17 mouse cellular contexts compared by ENCODE assay signal in genomic region chr17:65604315-65604714, GRCm38 (mm10). TPM values are rescaled to one million over a fixed set of nuclear protein-coding genes. Genes with fewer than 3 reads are reported as not detected.
A peak's percentile ranks its signal among the peaks of the same experiment; 100 is the strongest.
DNase-seq lines count a peak whose midpoint lies in the region; ATAC-seq lines count a peak whose summit lies in the region.
"Had no signal": no experiment of that assay in that cellular context is flagged by ENCODE, and none has a peak within 500 bp of the region (broad histone marks: within the 10 kb centered on the region; RNA-seq: fewer than 3 reads in every experiment).

No protein-coding gene starts in this region.

- peaks cover 84% of the 10 kb centered on the region for H3K4me1 ChIP-seq in megakaryocyte, embryonic 14.5 days

- peak; percentile 56 to 60 for ATAC-seq in hematopoietic stem cell, adult 5-6 weeks (replicated peaks in 1 of 2; ENCODE audit: insufficient read depth in 1 of 2, low FRiP score in 2 of 2, low TSS enrichment in 1 of 2, low read depth in 1 of 2, poor library complexity in 2 of 2, severe bottlenecking in 2 of 2)
- ATAC-seq: forebrain, embryonic 15.5 days had no signal

- peak; percentile 84 for DNase-seq in 416B (ENCODE audit: low read depth)
- DNase-seq in CD4-positive helper T cell, adult 2 months (ENCODE audit: low read depth, low spot score), result peak; percentile 10
- DNase-seq in T-cell, adult 2 months (ENCODE audit: low spot score), result no peak
- no peak for DNase-seq in layer of hippocampus, adult 11-12 months (ENCODE audit: low spot score)
- DNase-seq in thymus, postnatal 14 days, result no peak
- no peak for DNase-seq in left cerebral cortex, adult 11 months (ENCODE audit: low spot score)
- DNase-seq: heart, postnatal 36 days; kidney, postnatal 10 days; lung, postnatal 14 days; thymus, postnatal 25 days had no signal

- H3K36me3 ChIP-seq in megakaryocyte, embryonic 14.5 days (replicated peaks; ENCODE audit: low read length), result peaks cover under 1% of the 10 kb centered on the region
- H3K36me3 ChIP-seq: forebrain, embryonic 15.5 days; limb, embryonic 12.5 days had no signal

- H3K4me3 ChIP-seq in megakaryocyte, embryonic 14.5 days (replicated peaks), result peak overlapping the region; percentile 47
- H3K4me3 ChIP-seq: forebrain, embryonic 15.5 days; left cerebral cortex, adult 2 months; limb, embryonic 12.5 days had no signal

- no peaks in the 10 kb centered on the region for H3K9me3 ChIP-seq in megakaryocyte, embryonic 14.5 days
- H3K9me3 ChIP-seq: forebrain, embryonic 15.5 days; limb, embryonic 12.5 days had no signal

- no peaks in the 10 kb centered on the region for H3K27me3 ChIP-seq in megakaryocyte, embryonic 14.5 days (replicated peaks)
- H3K27me3 ChIP-seq: forebrain, embryonic 15.5 days; limb, embryonic 12.5 days had no signal

RNA-seq across cellular contexts. Expression of gene Vapa, which starts 9.0 kb away (rescaled TPM):
- total RNA-seq in hematopoietic stem cell, adult 5-6 weeks (2017), result 69.5 and 113 TPM in 2 replicates
- polyA plus RNA-seq in megakaryocyte, embryonic 14.5 days (2012; ENCODE audit: insufficient read depth, low replicate concordance), result 91.1 and 360 TPM in 2 replicates

RNA-seq across cellular contexts. Expression of gene Txndc2, which starts 37.7 kb away (rescaled TPM):
- not detected in 2 replicates for total RNA-seq in hematopoietic stem cell, adult 5-6 weeks (2017)
- polyA plus RNA-seq in megakaryocyte, embryonic 14.5 days (2012; ENCODE audit: insufficient read depth, low replicate concordance), result not detected in 2 replicates
- total RNA-seq: gastrocnemius, adult 8-10 months; heart, postnatal 36 days had no signal
- polyA plus RNA-seq: intestine, embryonic 14.5 days had no signal

Comparison
In these comparisons a context has a peak if more than half of its experiments do, and no peak if none do; other contexts are left out.
1. DNase-seq: peak in 416B (single experiment) and CD4-positive helper T cell, adult 2 months (single experiment); none in T-cell, adult 2 months (single experiment), layer of hippocampus, adult 11-12 months (single experiment), thymus, postnatal 14 days (single experiment) and left cerebral cortex, adult 11 months (single experiment).